Mouse (Mus musculus) C2C12 (cell line): ENCODE measurements around the gene Yars.

Experiments used
- CTCF ChIP-seq: IDR thresholded peaks from one replicate; pipeline ENCODE4 v1.5.1; 2011; ENCODE audit not compliant: control insufficient read depth, insufficient read depth, insufficient read length
- MAX ChIP-seq: IDR thresholded peaks from one replicate; pipeline ENCODE4 v1.6.1; 2011; ENCODE audit warnings: mild to moderate bottlenecking, control low read depth

GRCm38 (mm10) chr4:129220376-129221089 is 31.0 kb downstream of the Yars start:
- TF ChIP-seq CTCF (no peak), MAX (no peak)
